Mouse (Mus musculus): ENCODE measurements at regions not wholly inside any gene's neighbourhood (a gene's known extent, or its start where the extent isn't known, plus 50 kb on each side); places are given as distances from the start of the nearest gene placed in this dataset.
A peak's percentile ranks its signal among the peaks of the same experiment; 100 is the strongest.

DNA sequence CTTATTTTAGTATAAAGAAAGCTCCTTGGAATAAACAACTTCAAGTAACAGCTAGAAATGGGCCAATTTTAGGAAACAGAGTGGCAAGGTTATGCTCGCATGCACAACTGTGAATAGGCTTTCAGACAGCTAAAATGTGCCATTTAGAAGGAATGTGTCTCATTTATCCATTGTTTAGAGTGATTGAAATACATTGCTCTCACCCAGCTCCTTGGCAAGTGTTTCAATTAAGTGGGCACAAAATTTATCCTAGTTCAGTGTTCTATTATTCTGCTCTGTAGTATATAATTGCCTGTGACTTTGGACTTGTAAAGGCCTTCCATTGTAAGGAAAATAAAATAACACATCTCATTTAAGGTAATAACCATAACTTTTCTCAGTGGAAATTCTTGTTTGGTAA lies 519.9 kb upstream of the Pcdh7 start:
- no peak overlapping the region for H3K27ac ChIP-seq (replicated peaks; ENCODE audit: low read depth, low read length)
- H3K4me1 ChIP-seq (ENCODE audit: control insufficient read depth, insufficient read depth, low read length): no peaks in the 10 kb centered on the region
- H3K36me3 ChIP-seq (replicated peaks; ENCODE audit: control insufficient read depth, insufficient read depth, low read depth, low read length): no peaks in the 10 kb centered on the region
- H3K27me3 ChIP-seq (ENCODE audit: control insufficient read depth, insufficient read depth, low read length): no peaks in the 10 kb centered on the region
- H3K4me2 ChIP-seq (ENCODE audit: low read depth, low read length): no peak overlapping the region
- H3K9me3 ChIP-seq (replicated peaks; ENCODE audit: control insufficient read depth, low read length): no peaks in the 10 kb centered on the region
- DNase-seq (ENCODE audit: low spot score) (no peak), ATAC-seq (replicated peaks; ENCODE audit: insufficient number of reproducible peaks, low FRiP score, low TSS enrichment, low read depth) (no peak)
- WGBS: 72% methylated on average over 1 of the region's 1 CpGs
- H3K9ac ChIP-seq (replicated peaks; ENCODE audit: low read length): no peak overlapping the region
- H3K4me3 ChIP-seq (ENCODE audit: low read depth, low read length): no peak overlapping the region

DNA sequence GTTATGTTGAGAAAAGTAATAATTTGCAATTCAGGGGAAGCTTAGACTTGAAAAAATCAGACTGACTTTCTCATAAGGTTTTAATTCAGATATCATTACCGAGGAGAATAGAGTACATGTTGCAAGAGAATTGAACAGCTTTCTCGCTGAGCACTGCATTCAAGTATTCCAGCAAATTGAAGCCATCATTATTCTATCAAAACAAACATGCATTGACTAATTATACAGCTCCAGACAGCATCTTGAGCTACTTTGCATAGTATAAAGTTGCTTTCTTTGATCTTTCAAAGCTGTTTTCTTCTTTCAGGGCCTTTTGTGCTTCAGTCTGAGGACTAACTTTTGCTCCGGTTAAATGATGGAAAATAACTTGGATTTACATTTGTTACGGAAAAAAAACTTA lies 517.3 kb upstream of the Pcdh7 start:
- 66% methylated on average over 4 of the region's 4 CpGs for WGBS

More for the DNA sequence above, 517.3 kb upstream of the Pcdh7 start:
- Histone ChIP-seq H3K4me3 (ENCODE audit: low read depth, low read length) (no peak overlapping the region), H3K27ac (replicated peaks; ENCODE audit: low read depth, low read length) (no peak overlapping the region), H3K4me1 (ENCODE audit: control insufficient read depth, insufficient read depth, low read length) (no peaks in the 10 kb centered on the region), H3K4me2 (ENCODE audit: low read depth, low read length) (no peak overlapping the region), H3K27me3 (ENCODE audit: control insufficient read depth, insufficient read depth, low read length) (no peaks in the 10 kb centered on the region), H3K36me3 (replicated peaks; ENCODE audit: control insufficient read depth, insufficient read depth, low read depth, low read length) (no peaks in the 10 kb centered on the region), H3K9me3 (replicated peaks; ENCODE audit: control insufficient read depth, low read length) (no peaks in the 10 kb centered on the region), H3K9ac (replicated peaks; ENCODE audit: low read length) (no peak overlapping the region)
- ATAC-seq (replicated peaks; ENCODE audit: insufficient number of reproducible peaks, low FRiP score, low TSS enrichment, low read depth) (no peak), DNase-seq (ENCODE audit: low spot score) (peak; percentile 37)

Measured in embryonic facial prominence, embryonic 11.5 days (tissue).